Mouse (Mus musculus) left cerebral cortex, postnatal 36 days (tissue): ENCODE measurements around the gene Gm5767. TPM values are rescaled to one million over a fixed set of nuclear protein-coding genes. Genes with fewer than 3 reads are reported as not detected.

ENCODE experiments used
- DNase-seq, 2 experiments: peaks; one replicate each; pipeline ENCODE4 v3.0.0; 2021 to 2022; ENCODE audit warnings: low spot score in 2 of 2, mixed read lengths in 1 of 2
- intact Hi-C: fragments of 180-260 bp; cut with DNase I; formaldehyde crosslinking; loops from one replicate; pipeline ENCODE4 v1.15.1; 2025
- total RNA-seq, 2 experiments: library from RNA; stranded (reverse); gene quantifications; 2 replicates each; pipeline ENCODE4 v1.2.3; 2021

Gm5767 gene
- total RNA-seq, 2 experiments from 2014 or later, result not detected

DNA sequence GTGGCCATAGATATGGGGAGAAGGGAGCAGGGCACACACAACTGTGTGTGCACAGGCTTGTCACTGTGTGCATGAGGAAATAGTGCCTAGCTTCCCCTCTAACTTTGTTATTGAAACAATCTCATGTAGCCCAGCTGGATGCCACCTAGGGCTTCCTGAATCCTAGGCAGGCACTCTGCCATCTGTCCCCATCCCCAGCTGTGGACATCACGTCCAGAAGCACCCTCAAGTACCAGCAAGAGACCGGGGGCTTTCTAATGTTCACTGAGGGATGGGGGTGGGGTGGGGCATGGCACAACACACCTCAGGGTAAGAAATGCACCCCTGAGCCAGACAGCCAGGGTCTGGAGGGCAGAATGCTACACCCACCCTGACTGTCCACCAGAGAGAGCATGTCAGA lies 12.2 kb upstream of the Gm5767 start:
- intact Hi-C loops, result no loop called here
- DNase-seq, result no peak

DNA sequence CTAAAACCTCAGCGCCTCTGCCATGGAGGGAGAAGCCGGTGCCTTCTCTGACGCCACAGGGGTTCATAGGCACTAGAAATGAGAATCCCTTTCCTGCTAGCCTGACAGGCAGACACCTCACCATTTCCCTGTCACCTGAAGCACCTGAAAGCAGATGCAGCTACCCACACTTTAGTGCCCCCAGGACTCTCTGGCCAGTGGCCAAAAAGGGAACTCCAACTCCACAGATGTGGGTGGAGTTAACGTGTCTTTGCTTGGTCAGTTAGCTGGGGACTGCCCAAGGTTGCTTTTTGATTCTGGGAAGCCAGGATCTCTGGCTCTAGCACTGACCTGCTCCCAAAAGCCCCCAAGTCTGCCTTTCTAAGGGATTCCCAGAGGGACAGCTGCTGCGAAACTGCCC lies 11.1 kb upstream of the Gm5767 start:
- intact Hi-C loops, result no loop called here

DNA sequence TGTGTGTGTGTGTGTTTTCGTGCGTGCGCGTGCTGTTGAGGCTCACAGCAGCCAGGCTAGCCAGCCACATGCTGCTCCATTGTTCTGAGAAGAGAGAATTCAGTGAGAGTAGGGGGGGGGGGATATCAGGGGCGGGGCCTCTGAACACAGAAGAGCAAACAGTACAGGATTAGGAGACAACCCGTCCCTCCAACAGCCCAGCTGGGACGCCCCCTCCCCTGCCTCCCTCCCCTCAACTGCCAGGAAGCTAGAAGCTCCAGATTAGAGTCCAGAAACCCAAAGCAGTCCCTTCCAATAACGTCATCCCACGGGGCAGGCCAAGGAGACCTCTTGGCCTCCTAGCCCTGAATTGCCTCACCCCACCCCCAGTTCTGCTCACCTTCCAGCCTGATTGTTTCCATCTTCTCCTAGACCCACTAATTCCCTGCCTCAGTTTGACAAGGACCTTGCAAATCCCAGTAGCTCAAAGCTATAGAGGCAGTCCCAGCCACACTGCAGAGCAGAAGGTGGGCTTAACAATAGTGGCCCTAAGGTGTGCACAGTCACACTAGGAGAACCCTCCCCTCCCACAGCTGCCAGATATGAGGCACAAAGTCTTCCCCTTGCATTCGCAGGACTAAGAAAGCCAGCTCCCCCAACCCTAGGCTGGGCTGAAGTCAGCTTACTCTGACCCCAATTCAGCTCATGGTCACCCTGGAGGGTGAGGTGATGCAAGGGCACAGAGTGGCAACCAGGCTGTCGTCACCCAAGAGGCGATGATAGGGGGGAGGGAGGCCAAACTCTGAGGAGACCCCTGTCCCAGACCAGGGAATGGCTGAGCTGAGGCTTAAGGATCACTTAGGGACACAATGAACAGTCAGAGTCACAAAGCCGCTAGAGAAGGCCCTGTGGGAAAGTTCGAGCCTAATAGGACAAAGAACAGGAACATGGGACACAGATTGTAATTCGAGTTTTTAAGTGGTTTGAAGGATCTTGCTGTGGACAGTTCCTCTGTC lies 10.2 kb upstream of the Gm5767 start:
- intact Hi-C loops, result loop anchor here (5.0 kb wide), 1 partner anchor 33 kb away; the partner anchor contains the start of genes Pmm2 and Tmem186
- no peak for DNase-seq

More for the DNA sequence above, 11.1 kb upstream of the Gm5767 start:
- DNase-seq, result no peak

DNA sequence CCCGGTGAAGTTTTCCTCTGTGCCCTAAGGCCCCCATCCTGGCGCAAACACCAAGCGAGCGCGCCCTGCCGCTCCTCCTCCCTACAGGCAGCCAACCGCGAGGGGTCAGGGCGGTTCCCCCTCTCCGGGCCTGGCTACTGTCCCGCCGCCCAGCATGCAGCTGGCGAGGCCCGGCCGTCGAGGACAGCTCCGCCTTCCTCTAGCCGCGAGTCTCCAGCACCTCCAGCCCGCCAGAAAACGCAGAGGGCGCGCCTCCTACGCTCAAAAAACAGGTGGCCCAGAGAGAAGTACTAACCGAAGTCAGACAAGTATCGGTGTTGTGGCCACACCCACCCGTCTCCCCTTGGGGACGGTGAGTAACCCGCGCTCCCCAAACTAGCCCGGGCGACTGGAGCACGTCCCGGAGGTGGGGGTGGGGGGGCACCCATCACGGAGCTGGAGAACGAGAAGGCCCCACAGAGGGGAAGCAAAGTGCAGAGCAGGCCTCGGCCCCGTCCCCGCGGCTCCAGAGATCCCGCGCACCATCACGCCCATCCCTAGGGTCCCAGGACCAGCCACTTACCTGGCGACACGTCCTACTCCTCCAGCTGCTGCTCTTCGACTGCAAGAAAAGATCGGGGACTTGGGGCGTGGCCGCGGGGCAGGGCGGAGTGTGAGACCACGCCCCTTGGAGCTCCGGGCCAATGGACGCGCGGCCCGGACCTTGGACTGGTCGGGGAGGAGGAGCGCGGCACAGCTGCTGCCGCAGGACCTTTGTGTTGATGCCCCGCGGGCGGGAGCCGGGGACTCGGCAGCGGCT lies 8.8 kb upstream of the Gm5767 start, which contains the start of gene Carhsp1:
Carhsp1 (minus strand) TSS at position 605 of the 799 bp plus-strand sequence.
- intact Hi-C loops, result loop anchor here (5.0 kb wide), 1 partner anchor 34 kb away; the partner anchor contains the start of genes Pmm2 and Tmem186
- DNase-seq, result peak; percentile 74 to 75

DNA sequence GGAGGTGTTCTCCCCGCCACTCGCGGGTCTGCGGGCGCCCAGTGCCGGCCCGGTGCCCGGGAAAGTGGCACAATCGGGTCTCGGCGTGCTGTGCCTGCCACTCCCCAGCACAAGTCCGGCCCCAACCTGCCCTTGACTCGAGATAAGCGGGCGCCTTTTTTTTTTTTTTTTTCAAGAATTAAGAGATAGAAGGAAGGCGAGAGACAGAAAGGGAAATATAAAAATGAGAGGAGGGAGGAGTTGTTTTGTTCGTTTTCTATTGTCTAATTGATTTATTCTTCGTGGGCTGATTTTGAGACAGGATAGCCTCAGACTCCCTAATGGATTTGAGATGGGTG lies 8.3 kb upstream of the Gm5767 start:
- no peak for DNase-seq
- intact Hi-C loops, result loop anchor here (5.0 kb wide), 1 partner anchor 35 kb away; the partner anchor contains the start of genes Pmm2 and Tmem186

DNA sequence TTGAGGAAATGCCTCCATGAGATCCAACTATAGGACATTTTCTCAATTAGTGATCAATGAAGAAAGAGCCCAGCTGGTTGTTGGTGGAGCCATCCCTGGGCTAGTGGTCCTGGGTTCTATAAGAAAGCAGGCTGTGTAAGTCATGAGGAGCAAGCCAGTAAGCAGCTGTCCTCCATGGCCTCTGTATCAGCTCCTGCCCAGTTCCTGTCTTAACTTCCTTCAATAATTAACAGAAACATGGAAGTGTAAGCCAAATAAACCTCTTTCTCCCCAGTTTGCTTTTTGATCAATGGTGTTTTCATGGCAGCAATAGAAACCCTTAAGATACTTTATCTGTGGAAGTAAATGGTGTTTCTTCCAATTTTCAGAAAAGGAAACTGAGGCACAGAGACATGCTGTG lies 7.8 kb upstream of the Gm5767 start:
- no peak for DNase-seq
- intact Hi-C loops, result loop anchor here (5.0 kb wide), 1 partner anchor 36 kb away; the partner anchor contains the start of genes Pmm2 and Tmem186

DNA sequence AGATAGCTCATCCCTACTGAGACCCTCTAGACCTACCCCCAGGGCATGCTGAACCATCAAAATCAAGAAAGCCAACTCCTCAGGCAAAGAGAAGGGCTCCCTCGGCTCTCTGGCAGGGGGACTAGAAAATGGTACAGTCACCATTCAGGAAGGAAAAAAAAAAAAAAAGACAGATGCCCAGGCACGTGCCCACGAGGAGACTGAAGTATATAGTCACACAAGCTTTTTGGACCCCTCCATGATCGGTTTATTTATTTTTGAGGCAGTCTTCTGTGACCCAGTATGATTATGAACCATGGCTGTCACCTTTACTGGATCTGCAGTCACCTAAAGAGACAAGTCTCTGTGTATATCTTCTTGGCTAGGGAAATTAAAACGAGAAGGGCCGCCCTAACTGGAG lies 7.2 kb upstream of the Gm5767 start:
- intact Hi-C loops, result loop anchor here (5.0 kb wide), 1 partner anchor 36 kb away; the partner anchor contains the start of genes Pmm2 and Tmem186

DNA sequence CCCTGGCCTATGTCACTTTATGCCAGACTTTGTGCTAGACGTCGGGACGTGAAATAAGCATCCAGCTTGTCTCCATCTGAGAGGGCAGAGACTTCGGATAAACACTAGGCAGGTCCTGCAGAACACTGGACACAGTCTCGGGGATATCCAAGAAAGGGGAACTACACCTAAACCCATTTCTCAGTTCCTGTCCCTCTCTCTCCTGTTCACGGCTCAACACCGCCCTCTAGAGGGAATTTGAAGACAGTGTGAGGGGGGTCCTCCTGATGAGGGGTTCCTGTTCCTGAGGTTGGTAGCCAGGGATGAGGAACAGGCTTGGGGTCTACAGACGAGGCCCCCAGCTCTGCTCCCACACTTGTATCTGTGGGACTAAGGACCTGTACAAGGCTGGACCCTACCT lies 6.4 kb upstream of the Gm5767 start:
- no peak for DNase-seq
- intact Hi-C loops, result loop anchor here (2.0 to 5.0 kb wide), 2 partner anchors 37 to 179 kb away; partner anchors contain the start of genes Pmm2 and Tmem186

More for the DNA sequence above, 7.2 kb upstream of the Gm5767 start:
- DNase-seq, result no peak

DNA sequence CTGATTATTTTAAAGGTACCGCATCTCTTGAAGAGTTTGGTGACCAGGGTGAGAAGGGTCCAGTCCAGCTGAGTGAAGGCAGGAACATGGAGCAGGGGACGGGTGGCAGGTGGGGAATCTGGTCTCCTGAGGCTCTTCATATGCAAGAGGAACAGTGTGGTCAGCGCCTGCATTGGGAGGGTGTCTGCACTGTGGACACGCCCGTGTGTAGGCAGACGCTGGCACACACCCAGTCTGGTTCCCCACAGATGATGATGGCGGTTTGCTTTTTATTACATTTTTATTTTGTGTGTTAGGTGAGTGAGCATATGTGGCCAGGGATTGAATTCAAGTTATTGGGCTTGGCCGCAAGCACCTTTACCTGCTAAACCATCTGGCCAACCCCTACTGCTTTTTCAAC lies 5.0 kb upstream of the Gm5767 start:
- no peak for DNase-seq
- intact Hi-C loops, result loop anchor here (2.0 kb wide), 1 partner anchor 181 kb away; no protein-coding TSS in a partner anchor

DNA sequence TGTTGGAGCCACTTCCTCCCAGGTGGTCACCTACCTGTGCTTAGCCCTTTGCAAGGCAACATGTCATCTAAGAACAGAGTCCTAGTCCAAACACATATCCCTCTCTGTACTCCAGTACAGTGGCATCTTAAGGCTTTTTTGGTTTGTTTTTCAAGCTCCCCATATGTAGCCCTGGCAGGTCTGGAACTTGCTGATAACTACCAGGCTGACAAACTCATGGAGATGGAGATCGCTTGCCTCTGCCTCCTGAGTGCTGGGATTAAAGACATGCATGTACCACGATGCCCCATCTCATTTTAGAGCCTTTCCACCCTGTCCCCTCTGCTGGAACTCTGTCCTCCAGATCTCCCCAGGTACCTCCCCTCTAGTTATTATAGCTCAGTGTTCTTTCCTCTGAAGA lies 4.3 kb upstream of the Gm5767 start:
- intact Hi-C loops, result loop anchor here (2.0 kb wide), 1 partner anchor 269 kb away; no protein-coding TSS in a partner anchor

DNA sequence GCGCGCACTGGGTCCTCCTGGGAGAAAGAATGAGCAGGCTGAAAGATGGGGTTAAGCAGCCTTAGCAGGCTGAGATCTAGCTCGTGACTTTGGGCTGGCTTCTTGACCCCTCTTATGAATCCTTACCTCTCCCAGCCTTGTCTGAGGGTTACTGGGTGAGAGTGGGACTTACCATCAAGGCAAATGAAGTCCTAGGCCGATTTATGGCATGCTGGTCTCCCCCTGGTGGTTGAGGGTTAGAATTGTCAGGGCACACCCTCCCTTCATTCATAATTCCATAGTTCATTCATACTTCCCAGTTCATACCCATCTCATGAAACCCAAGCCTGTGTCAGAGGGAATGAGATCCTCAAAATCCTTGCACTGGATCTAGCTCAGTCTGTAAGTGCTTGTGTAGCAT lies 3.8 kb upstream of the Gm5767 start:
- intact Hi-C loops, result loop anchor here (2.0 kb wide), 1 partner anchor 270 kb away; no protein-coding TSS in a partner anchor

More for the DNA sequence above, 4.3 kb upstream of the Gm5767 start:
- DNase-seq, result no peak

DNA sequence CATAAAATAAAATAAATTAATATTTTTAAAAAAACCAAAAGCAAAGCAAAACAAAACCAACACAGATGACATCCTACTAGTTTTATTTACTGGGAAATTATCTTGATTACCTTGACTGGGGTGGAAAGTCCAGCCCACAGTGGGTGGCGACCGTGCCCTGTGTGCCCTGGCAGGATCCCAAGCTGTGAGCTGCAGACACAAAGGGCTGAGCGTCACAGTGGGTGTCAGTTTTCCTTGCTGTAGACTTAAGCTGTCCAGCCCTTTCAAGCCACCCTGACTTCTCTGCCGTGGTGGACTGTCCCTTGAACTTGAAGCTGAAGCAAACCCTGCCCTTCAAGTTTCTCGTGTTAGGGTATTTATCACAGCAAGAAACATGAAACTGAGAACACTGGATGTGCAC lies 2.5 kb upstream of the Gm5767 start:
- intact Hi-C loops, result no loop called here
- DNase-seq, result no peak

More for the DNA sequence above, 3.8 kb upstream of the Gm5767 start:
- no peak for DNase-seq

DNA sequence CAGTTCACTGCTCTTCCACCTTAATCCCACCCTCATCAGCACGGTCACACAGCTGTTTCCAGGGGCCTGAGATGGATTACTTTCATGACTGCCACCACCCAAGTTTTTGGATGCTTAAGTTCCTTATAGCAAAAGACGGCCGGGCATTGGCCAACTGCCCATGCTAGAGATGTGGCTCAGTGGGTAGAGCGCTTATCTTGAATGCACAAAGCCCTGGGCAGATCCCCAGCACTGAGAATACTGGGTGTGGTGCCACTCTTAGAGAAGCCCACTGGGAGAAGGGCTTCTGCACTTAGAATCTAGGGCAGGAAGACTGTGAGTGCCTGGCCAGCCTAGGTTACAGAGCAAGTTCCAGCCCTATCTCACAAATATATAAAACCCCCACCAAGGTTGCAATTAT lies 1.9 kb upstream of the Gm5767 start:
- intact Hi-C loops, result no loop called here

DNA sequence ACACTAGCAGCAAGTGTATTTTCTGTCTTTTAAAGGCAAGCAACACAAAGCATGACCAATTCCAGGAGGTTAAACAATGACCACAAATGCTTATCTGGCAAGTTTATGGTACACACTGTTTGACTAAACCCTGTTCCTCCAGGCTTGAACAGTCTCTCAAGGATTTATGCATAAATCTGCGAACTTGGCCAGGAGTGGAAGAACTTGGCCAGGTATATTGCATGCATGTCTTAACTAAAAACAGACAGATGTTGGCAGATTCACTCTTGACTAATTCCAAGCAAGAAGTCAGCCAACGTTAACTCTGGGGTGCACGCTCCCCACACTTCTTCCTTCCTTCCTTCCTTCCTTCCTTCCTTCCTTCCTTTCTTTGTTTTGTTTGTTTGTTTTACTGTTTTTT lies 790 bp upstream of the Gm5767 start:
- intact Hi-C loops, result no loop called here
- no peak for DNase-seq

More for the DNA sequence above, 1.9 kb upstream of the Gm5767 start:
- no peak for DNase-seq

DNA sequence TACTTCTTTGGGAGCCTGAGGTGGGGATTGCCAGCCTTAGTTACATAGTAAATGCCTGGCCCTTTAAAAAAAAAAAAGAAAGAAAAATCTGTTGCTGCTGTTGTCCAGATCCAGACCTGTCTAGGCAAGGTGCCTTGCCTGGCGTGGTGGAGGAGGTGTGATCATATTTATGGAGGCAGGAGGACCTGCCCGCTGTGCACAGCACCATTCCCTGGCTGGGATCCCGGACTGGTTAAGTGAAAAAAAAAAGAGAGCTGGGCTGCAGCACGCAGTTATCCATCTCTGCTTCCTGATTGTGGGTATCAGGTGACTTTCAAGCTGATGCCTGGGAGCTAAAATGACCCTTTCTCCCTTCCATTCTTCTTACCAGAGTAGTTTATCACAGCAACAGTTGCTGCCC lies 4.5 kb downstream of the Gm5767 start:
- no peak for DNase-seq
- intact Hi-C loops, result no loop called here

DNA sequence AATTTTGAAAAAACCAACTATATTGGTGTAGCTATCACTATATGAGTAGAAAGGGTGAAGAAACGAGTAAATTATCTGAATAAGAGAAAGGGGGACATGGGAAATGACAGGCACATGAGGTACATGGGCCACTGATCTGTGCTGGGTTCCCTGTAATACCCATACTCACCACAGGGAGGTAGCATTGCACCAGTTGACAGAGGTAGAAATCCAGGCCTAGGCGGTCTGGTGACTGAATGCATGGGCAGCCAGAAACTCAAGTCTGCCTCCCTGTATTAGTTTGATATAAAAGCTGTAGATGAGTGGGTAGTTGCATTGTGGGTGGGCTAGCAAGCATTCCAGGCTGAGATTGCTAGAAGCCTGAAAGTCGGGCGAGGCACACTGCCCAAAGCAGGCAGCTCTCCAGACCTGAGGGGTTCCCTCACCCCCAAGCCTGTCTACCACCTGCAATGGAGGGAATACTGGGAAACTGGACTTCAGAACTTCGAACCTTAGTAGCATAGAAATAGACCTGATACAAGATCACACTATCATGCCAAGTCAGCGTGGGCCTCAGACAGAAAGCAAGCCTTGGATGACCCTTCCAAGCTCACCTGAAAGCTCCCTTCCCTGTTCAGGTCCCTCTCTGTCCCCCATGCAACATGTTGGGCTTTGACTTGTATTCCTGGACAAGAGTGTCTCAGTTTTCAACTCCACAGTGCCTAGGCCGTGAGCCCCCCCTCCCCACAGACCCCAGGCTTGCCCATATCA lies 5.7 kb downstream of the Gm5767 start:
- peak; percentile 62 to 82 for DNase-seq
- intact Hi-C loops, result loop anchor here (2.0 kb wide), 2 partner anchors 83 to 183 kb away; no protein-coding TSS in a partner anchor

DNA sequence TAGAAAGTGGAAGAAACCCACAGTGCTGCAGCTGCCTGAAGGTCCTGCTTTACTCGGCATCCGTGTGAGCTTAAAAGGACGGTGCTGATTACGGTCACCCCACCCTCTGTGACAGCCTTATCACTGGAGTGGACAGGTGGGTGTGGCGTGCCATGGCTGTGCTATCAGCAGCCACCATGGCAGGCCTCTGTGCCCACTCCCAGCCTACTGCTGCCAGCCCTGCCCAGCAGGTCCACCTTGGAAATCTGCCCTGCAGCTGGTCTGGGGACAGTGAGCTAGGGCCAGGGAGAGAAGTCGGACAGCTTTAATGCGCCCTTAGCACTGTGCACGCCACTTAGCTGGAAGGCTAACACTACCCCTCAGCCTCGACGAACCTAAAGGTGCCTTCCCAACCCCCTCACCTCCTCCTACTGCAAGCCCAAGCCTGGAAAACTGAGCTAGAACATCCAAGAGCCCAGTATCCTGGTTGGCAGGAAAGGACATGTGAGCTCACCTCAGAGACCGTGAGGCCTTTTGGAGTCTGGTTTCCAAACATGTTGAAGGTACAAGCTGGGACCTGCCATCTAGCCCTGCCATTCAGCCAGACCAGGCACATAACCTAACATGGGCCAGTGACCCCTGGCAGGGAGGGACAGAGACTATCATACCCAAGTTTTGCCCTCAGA lies 6.4 kb downstream of the Gm5767 start:
- no peak for DNase-seq
- intact Hi-C loops, result loop anchor here (2.0 kb wide), 2 partner anchors 82 to 182 kb away; no protein-coding TSS in a partner anchor

DNA sequence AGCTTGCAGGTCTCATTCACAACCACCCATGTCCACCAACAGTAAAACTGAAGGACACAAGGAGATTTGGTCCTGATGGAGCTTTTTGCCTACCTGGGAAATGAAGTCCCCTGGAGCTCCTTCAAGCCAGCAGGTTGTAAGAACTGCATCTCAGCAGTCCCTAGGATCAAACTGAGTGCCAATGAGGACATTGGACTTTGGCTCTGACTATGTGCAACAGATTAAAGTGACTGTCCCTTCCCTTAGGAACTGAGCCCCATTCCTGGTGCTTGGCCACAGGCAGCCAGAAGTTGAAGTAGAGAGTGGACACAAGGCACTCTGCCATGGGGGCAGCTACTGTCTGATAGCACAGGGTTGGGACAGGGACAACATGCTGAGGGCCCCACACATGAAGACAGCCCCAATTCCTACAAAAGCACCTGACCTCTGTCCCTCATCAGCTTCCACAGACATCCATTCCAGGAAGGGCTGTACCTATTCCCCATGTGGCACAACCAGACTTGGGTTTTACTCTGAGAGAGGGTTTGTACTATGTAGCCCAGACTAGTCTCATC lies 7.1 kb downstream of the Gm5767 start:
- intact Hi-C loops, result loop anchor here (2.0 kb wide), 2 partner anchors 81 to 181 kb away; no protein-coding TSS in a partner anchor
- no peak for DNase-seq
